Mouse (Mus musculus) gastrocnemius, postnatal 25 days (tissue): ENCODE measurements around the gene Rpn1. TPM values are rescaled to one million over a fixed set of nuclear protein-coding genes. Genes with fewer than 3 reads are reported as not detected.

ENCODE experiments used
- microRNA-seq, 2 experiments: library from miRNA; unstranded; fragments of <30 nt; microRNA quantifications; one replicate each; pipeline ENCODE4 v1.2.0; 2021; ENCODE audit warnings: borderline replicate concordance in 2 of 2
- total RNA-seq, 2 experiments: library from RNA; stranded (reverse); gene quantifications; 1 replicate in 1 of 2; 2 replicates in 1 of 2; pipeline ENCODE4 v1.2.3; 2021

The Rpn1 gene
- total RNA-seq, 2 experiments from 2014 or later = 67.1 to 71.0 TPM

Small RNA genes within 50 kb of the gene (microRNA-seq; reads per million reads assigned to microRNA genes)
- 0 reads per million in 2 experiments for gene Mir6376

Other genes starting within 250 kb of the Rpn1 start
- gene Gm45140, start 248.7 kb upstream of the Rpn1 start, total RNA-seq = under 1 TPM in 1 of 2 experiments, not detected in 1; 0.59 TPM
- gene Isy1, start 245.7 kb upstream of the Rpn1 start, total RNA-seq = 10 to 100 TPM; 17.8 to 20.4 TPM
- gene Cnbp, start 233.4 kb upstream of the Rpn1 start, total RNA-seq = 100 to 1,000 TPM; 410 to 437 TPM
- gene Copg1, start 196.7 kb upstream of the Rpn1 start, total RNA-seq = 10 to 100 TPM; 30.1 to 35.4 TPM
- 1 to 10 TPM; 5.4 to 7.4 TPM for gene Hmces, start 170.5 kb upstream of the Rpn1 start, total RNA-seq
- 1 to 10 TPM; 1.5 to 3.5 TPM for gene H1fx, start 102.8 kb upstream of the Rpn1 start, total RNA-seq
- 100 to 1,000 TPM; 265 to 292 TPM for gene Rab7, start 39.2 kb upstream of the Rpn1 start, total RNA-seq
- gene Gata2, start 109.4 kb downstream of the Rpn1 start, total RNA-seq = 1 to 10 TPM; 4.4 to 6.3 TPM
- gene Dnajb8, start 137.8 kb downstream of the Rpn1 start, total RNA-seq = not detected